Mouse (Mus musculus) thymus, postnatal 14 days (tissue): ENCODE measurements around the gene Fktn.
A peak's percentile ranks its signal among the peaks of the same experiment; 100 is the strongest.
"Not testable (repeated sequence)": the region's sequence is repeated elsewhere in the genome, so short reads cannot be mapped to it uniquely, and the experiment has no call there.

Experiments used
- DNase-seq: peaks from one replicate; pipeline ENCODE4 v3.0.0; 2021

The Fktn gene

GRCm38 (mm10) chr4:53772004-53772403 lies 58.2 kb downstream of the Fktn start:
- no peak for DNase-seq

GRCm38 (mm10) chr4:53773911-53774310 lies 60.1 kb downstream of the Fktn start:
- no peak for DNase-seq

- DNase-seq, result no peak
Measured at GRCm38 (mm10) chr4:53781396-53781795, 67.6 kb downstream of the Fktn start.

GRCm38 (mm10) chr4:53782216-53783070 lies 68.6 kb downstream of the Fktn start:
- no peak for DNase-seq

GRCm38 (mm10) chr4:53785746-53786398 lies 72.1 kb downstream of the Fktn start:
- DNase-seq, result peak; percentile 48

GRCm38 (mm10) chr4:53786851-53787250 lies 73.1 kb downstream of the Fktn start:
- no peak for DNase-seq

- no peak for DNase-seq
Measured at GRCm38 (mm10) chr4:53789346-53789745, 75.5 kb downstream of the Fktn start.

GRCm38 (mm10) chr4:53794257-53794966 lies 80.6 kb downstream of the Fktn start:
- DNase-seq, result no peak

GRCm38 (mm10) chr4:53795086-53795485 lies 81.3 kb downstream of the Fktn start:
- no peak for DNase-seq

GRCm38 (mm10) chr4:53795706-53796105 lies 81.9 kb downstream of the Fktn start:
- DNase-seq, result no peak

GRCm38 (mm10) chr4:53796865-53797772 lies 83.3 kb downstream of the Fktn start:
- no peak for DNase-seq

- DNase-seq, result no peak
Measured at GRCm38 (mm10) chr4:53798896-53799676, 85.3 kb downstream of the Fktn start.

GRCm38 (mm10) chr4:53799753-53800152 lies 86.0 kb downstream of the Fktn start:
- DNase-seq, result no peak

- DNase-seq, result not testable (repeated sequence)
Measured at GRCm38 (mm10) chr4:53803674-53804073, 89.9 kb downstream of the Fktn start.

GRCm38 (mm10) chr4:53806428-53806827 lies 92.6 kb downstream of the Fktn start:
- not testable (repeated sequence) for DNase-seq

- DNase-seq, result no peak
Measured at GRCm38 (mm10) chr4:53818320-53818719, 104.5 kb downstream of the Fktn start.

GRCm38 (mm10) chr4:53823697-53824096 lies 109.9 kb downstream of the Fktn start:
- no peak for DNase-seq

- no peak for DNase-seq
Measured at GRCm38 (mm10) chr4:53824831-53825230, 111.0 kb downstream of the Fktn start.

- peak; percentile 81 for DNase-seq
Measured at GRCm38 (mm10) chr4:53825821-53826605, 112.2 kb downstream of the Fktn start, which contains the start of gene Tmem38b. TSS of gene Tmem38b (plus strand) at chr4:53826045.

- no peak for DNase-seq
Measured at GRCm38 (mm10) chr4:53826641-53827248, 112.9 kb downstream of the Fktn start.
